Mouse (Mus musculus): Measurements from ENCODE around the gene Tsen54. TPM values are rescaled to one million over a fixed set of nuclear protein-coding genes. Genes with fewer than 3 reads are reported as not detected.
A peak's percentile ranks its signal among the peaks of the same experiment; 100 is the strongest.

Gene Tsen54
- total RNA-seq (2021): 10 to 100 TPM; 11.8 to 13.0 TPM
- long read RNA-seq, experiment 1, partial matches to known transcripts: 2 of 13 reads
- long read RNA-seq, experiment 1, other reads (novel, unspliced or antisense): 7 of 13 reads
- long read RNA-seq, experiment 2, partial matches to known transcripts: 2 of 6 reads
- long read RNA-seq, experiment 2, other reads (novel, unspliced or antisense): 3 of 6 reads

GRCm38 (mm10) chr11:115814605-115815450 is at the start of gene Tsen54:
Gene Tsen54, plus strand, starts transcription at chr11:115814724.
- peak; percentile 80 to 92 for DNase-seq (ENCODE audit: low spot score in 2 of 2)
- Histone ChIP-seq H3K27ac (peak within 1 kb of the TSS; percentile 86), H3K4me3 (peak within 1 kb of the TSS; percentile 84)
- TF ChIP-seq CTCF (conservative IDR thresholded peaks at IDR 0.05): peak; percentile 32; the same call in 1 of the 2 replicates

- peak within 1 kb of the TSS; percentile 99 for H3K27ac ChIP-seq
- peak within 1 kb of the TSS; percentile 71 for H3K4me3 ChIP-seq
- DNase-seq (ENCODE audit: low spot score in 2 of 2): peak; percentile 97 to 99
- no peak for TF ChIP-seq CTCF (conservative IDR thresholded peaks at IDR 0.05)
These were observed 49.4 kb upstream of the Tsen54 start, which contains the start of gene Tmem94 for GRCm38 (mm10) chr11:115765103-115765606. Gene Tmem94, plus strand, starts transcription at chr11:115765433.

GRCm38 (mm10) chr11:115765607-115766141 is 48.9 kb upstream of the Tsen54 start:
- TF ChIP-seq CTCF (conservative IDR thresholded peaks at IDR 0.05): peak; percentile 68
- peak overlapping the region; percentile 71 for H3K4me3 ChIP-seq
- H3K27ac ChIP-seq: peak overlapping the region; percentile 99
- peak in 1 of 2 experiments; percentile 49 for DNase-seq (ENCODE audit: low spot score in 2 of 2)

- no peak for TF ChIP-seq CTCF (conservative IDR thresholded peaks at IDR 0.05)
- Histone ChIP-seq H3K4me3 (peak overlapping the region; percentile 71), H3K27ac (peak overlapping the region; percentile 99)
- DNase-seq (ENCODE audit: low spot score in 2 of 2): no peak
These were observed 48.1 kb upstream of the Tsen54 start for GRCm38 (mm10) chr11:115766356-115766943.

GRCm38 (mm10) chr11:115766981-115767380 is 47.5 kb upstream of the Tsen54 start:
- Histone ChIP-seq H3K4me3 (peak overlapping the region; percentile 71), H3K27ac (peak overlapping the region; percentile 99; the same call in 1 of the 2 replicates)
- TF ChIP-seq CTCF (conservative IDR thresholded peaks at IDR 0.05): no peak
- DNase-seq (ENCODE audit: low spot score in 2 of 2): no peak

- no peak overlapping the region for H3K27ac ChIP-seq
- H3K4me3 ChIP-seq: no peak overlapping the region
- no peak for DNase-seq (ENCODE audit: low spot score in 2 of 2)
- TF ChIP-seq CTCF (conservative IDR thresholded peaks at IDR 0.05): no peak
These were observed 45.6 kb upstream of the Tsen54 start for GRCm38 (mm10) chr11:115768896-115769295.

- no peak for TF ChIP-seq CTCF (conservative IDR thresholded peaks at IDR 0.05)
- DNase-seq (ENCODE audit: low spot score in 2 of 2): no peak
- no peak overlapping the region for H3K27ac ChIP-seq
- no peak overlapping the region for H3K4me3 ChIP-seq
These were observed 39.9 kb upstream of the Tsen54 start for GRCm38 (mm10) chr11:115774653-115775052.

- no peak for TF ChIP-seq CTCF (conservative IDR thresholded peaks at IDR 0.05)
- no peak for DNase-seq (ENCODE audit: low spot score in 2 of 2)
- Histone ChIP-seq H3K27ac (peak overlapping the region; percentile 52), H3K4me3 (no peak overlapping the region)
These were observed 38.5 kb upstream of the Tsen54 start for GRCm38 (mm10) chr11:115775821-115776665.

- TF ChIP-seq CTCF (conservative IDR thresholded peaks at IDR 0.05): no peak
- no peak for DNase-seq (ENCODE audit: low spot score in 2 of 2)
These were observed 37.6 kb upstream of the Tsen54 start for GRCm38 (mm10) chr11:115776954-115777353.

GRCm38 (mm10) chr11:115777487-115778335 is 36.8 kb upstream of the Tsen54 start:
- Histone ChIP-seq H3K27ac (peak overlapping the region; percentile 5; the same call in 1 of the 2 replicates), H3K4me3 (no peak overlapping the region)
- TF ChIP-seq CTCF (conservative IDR thresholded peaks at IDR 0.05): no peak
- DNase-seq (ENCODE audit: low spot score in 2 of 2): no peak

More at GRCm38 (mm10) chr11:115776954-115777353, 37.6 kb upstream of the Tsen54 start:
- Histone ChIP-seq H3K4me3 (no peak overlapping the region), H3K27ac (no peak overlapping the region)

GRCm38 (mm10) chr11:115779038-115779571 is 35.4 kb upstream of the Tsen54 start:
- DNase-seq (ENCODE audit: low spot score in 2 of 2): peak; percentile 52 to 79
- peak overlapping the region; percentile 87 for H3K27ac ChIP-seq

More at GRCm38 (mm10) chr11:115779038-115779571, 35.4 kb upstream of the Tsen54 start:
- no peak overlapping the region for H3K4me3 ChIP-seq
- no peak for TF ChIP-seq CTCF (conservative IDR thresholded peaks at IDR 0.05)

All from layer of hippocampus, adult 2 months (tissue).